Mouse (Mus musculus) CH12.LX (cell line): ENCODE data around the gene Spag5. TPM values are rescaled to one million over a fixed set of nuclear protein-coding genes. Genes with fewer than 3 reads are reported as not detected.

Experiments used
- DNase-seq: peaks from one replicate; pipeline ENCODE4 v3.0.0-alpha.2; 2013; ENCODE audit errors: extremely low read depth
- H3K27ac ChIP-seq: 2 replicates; pipeline ENCODE4 v1.5.1; 2012; ENCODE audit warnings: low read depth, mild to moderate bottlenecking, control low read depth, moderate library complexity; ENCODE audit not compliant: insufficient read depth
- H3K27me3 ChIP-seq: replicated peaks from 2 replicates; pipeline ENCODE3; 2012; ENCODE audit warnings: inconsistent platforms
- H3K36me3 ChIP-seq, 2 experiments: replicated peaks in 1 of 2; 2 replicates each; pipeline versions ENCODE3 to v1.6.1; 2012; ENCODE audit warnings: inconsistent platforms in 1 of 2, low read length in 1 of 2, mild to moderate bottlenecking in 1 of 2, mixed read lengths in 1 of 2, moderate library complexity in 1 of 2; ENCODE audit not compliant: control insufficient read depth in 1 of 2, insufficient read depth in 1 of 2
- H3K4me1 ChIP-seq, 2 experiments: 2 replicates each; pipeline ENCODE4 v1.6.1; 2012; ENCODE audit warnings: inconsistent platforms in 1 of 2, moderate library complexity in 1 of 2; ENCODE audit not compliant: insufficient read depth in 2 of 2, control insufficient read depth in 1 of 2
- H3K4me2 ChIP-seq: 2 replicates; pipeline ENCODE4 v1.6.1; 2012; ENCODE audit warnings: low read depth, mild to moderate bottlenecking, control low read depth; ENCODE audit not compliant: poor library complexity, insufficient read depth, severe bottlenecking
- H3K4me3 ChIP-seq, 3 experiments: fragments of 150-350 bp in 1 of 3; sonication (generic) in 1 of 3; replicated peaks in 1 of 3; 2 replicates each; pipeline versions ENCODE3 to v1.5.1; 2011 to 2012; ENCODE audit warnings: low read depth in 2 of 3, low read length in 2 of 3, mild to moderate bottlenecking in 2 of 3, moderate library complexity in 2 of 3, control low read depth in 1 of 3, improper control_type of control experiment in 1 of 3, inconsistent platforms in 1 of 3, mixed read lengths in 1 of 3; ENCODE audit not compliant: poor library complexity in 1 of 3
- H3K79me2 ChIP-seq: replicated peaks from 2 replicates; pipeline ENCODE4 v1.6.1; 2012; ENCODE audit warnings: mild to moderate bottlenecking, moderate library complexity; ENCODE audit not compliant: control insufficient read depth, poor library complexity, insufficient read depth, severe bottlenecking; ENCODE audit errors: extremely low read depth
- H3K9ac ChIP-seq: 2 replicates; pipeline ENCODE4 v1.6.1; 2012; ENCODE audit warnings: low read depth, mild to moderate bottlenecking, control low read depth, moderate library complexity; ENCODE audit not compliant: insufficient read depth
- H3K9me3 ChIP-seq: replicated peaks from 2 replicates; pipeline ENCODE3; 2012; ENCODE audit warnings: low read length, inconsistent platforms, mixed read lengths
- BHLHE40 ChIP-seq: IDR thresholded peaks from 2 replicates; pipeline ENCODE4 v1.6.1; 2011; ENCODE audit warnings: mild to moderate bottlenecking, low read depth, low read length, improper control_type of control experiment
- CHD1 ChIP-seq: IDR thresholded peaks from 2 replicates; pipeline ENCODE4 v1.6.1; 2012; ENCODE audit warnings: low read depth, low read length, improper control_type of control experiment, inconsistent platforms
- E2F4 ChIP-seq: IDR thresholded peaks from 2 replicates; pipeline ENCODE4 v1.6.1; 2011; ENCODE audit warnings: low read depth, low read length, improper control_type of control experiment; ENCODE audit not compliant: insufficient replicate concordance
- ETS1 ChIP-seq: conservative IDR thresholded peaks from 2 replicates; pipeline ENCODE4 v1.6.1; 2012; ENCODE audit warnings: low read depth, mild to moderate bottlenecking, inconsistent platforms, low read length, improper control_type of control experiment, moderate library complexity
- JUN ChIP-seq: IDR thresholded peaks from 2 replicates; pipeline ENCODE4 v1.6.1; 2011; ENCODE audit warnings: low read depth, mild to moderate bottlenecking, low read length, improper control_type of control experiment, moderate library complexity; ENCODE audit not compliant: insufficient read depth
- JUND ChIP-seq: conservative IDR thresholded peaks from 2 replicates; pipeline ENCODE4 v1.6.1; 2011; ENCODE audit warnings: low read depth, low read length, improper control_type of control experiment
- KAT2A ChIP-seq: IDR thresholded peaks from 2 replicates; pipeline ENCODE4 v1.6.1; 2012; ENCODE audit warnings: low read length, improper control_type of control experiment, inconsistent platforms; ENCODE audit not compliant: insufficient replicate concordance
- MYC ChIP-seq: IDR thresholded peaks from 2 replicates; pipeline ENCODE4 v1.6.1; 2011; ENCODE audit warnings: low read depth, mild to moderate bottlenecking, improper control_type of control experiment, low read length
- RCOR1 ChIP-seq: conservative IDR thresholded peaks from 2 replicates; pipeline ENCODE4 v1.6.1; 2012; ENCODE audit warnings: low read depth, mild to moderate bottlenecking, inconsistent platforms, low read length, improper control_type of control experiment
- TCF12 ChIP-seq: IDR thresholded peaks from 2 replicates; pipeline ENCODE4 v1.6.1; 2014; ENCODE audit warnings: low read depth, mild to moderate bottlenecking, inconsistent platforms, low read length, improper control_type of control experiment
- UBTF ChIP-seq: IDR thresholded peaks from 2 replicates; pipeline ENCODE4 v1.6.1; 2012; ENCODE audit warnings: low read depth, mild to moderate bottlenecking, inconsistent platforms, low read length, improper control_type of control experiment, moderate library complexity
- USF2 ChIP-seq: conservative IDR thresholded peaks from 2 replicates; pipeline ENCODE4 v1.6.1; 2011; ENCODE audit warnings: low read depth, low read length, improper control_type of control experiment
- ZC3H11A ChIP-seq: IDR thresholded peaks from 2 replicates; pipeline ENCODE4 v1.6.1; 2012; ENCODE audit warnings: low read depth, mild to moderate bottlenecking, inconsistent platforms, low read length, improper control_type of control experiment
- ZKSCAN1 ChIP-seq: IDR thresholded peaks from 2 replicates; pipeline ENCODE4 v1.6.1; 2012; ENCODE audit warnings: low read depth, inconsistent platforms, low read length, improper control_type of control experiment, borderline replicate concordance
- ZMIZ1 ChIP-seq: IDR thresholded peaks from 2 replicates; pipeline ENCODE4 v1.6.1; 2012; ENCODE audit warnings: low read depth, mild to moderate bottlenecking, inconsistent platforms, low read length, improper control_type of control experiment
- dilution Hi-C: fragments of 300-500 bp; cut with MboI; formaldehyde crosslinking; loops from 2 replicates; pipeline ENCODE4 v1.14.3; 2020; ENCODE audit warnings: low sequenced_read_pairs; ENCODE audit not compliant: extremely low pct_unique_long_range_greater_than_20kb, extremely low pct_ligation_motif_present
- in situ Hi-C: fragments of 300-500 bp; cut with MboI; formaldehyde crosslinking; loops from 3 replicates; pipeline ENCODE4 v1.14.3; 2019; ENCODE audit warnings: low sequenced_read_pairs, low pct_ligation_motif_present, low pct_unique_long_range_greater_than_20kb, mixed read lengths
- polyA plus RNA-seq: library from polyadenylated mRNA; unstranded; fragments of >175 nt; gene quantifications from 2 replicates; pipeline ENCODE4 v1.2.1, GENCODE M21; 2012; ENCODE audit warnings: low read depth; ENCODE audit not compliant: insufficient read length
- total RNA-seq, 2 experiments: library from RNA; depleted of rRNA; stranded (reverse); fragments of 300-350 nt in 1 of 2; fragments of >200 nt in 1 of 2; gene quantifications; 2 replicates each; pipeline ENCODE4 v1.2.3; 2012 to 2014

Gene Spag5
- total and polyA plus RNA-seq, 3 experiments: 47.7 to 92.3 (median 57.0) TPM

DNA sequence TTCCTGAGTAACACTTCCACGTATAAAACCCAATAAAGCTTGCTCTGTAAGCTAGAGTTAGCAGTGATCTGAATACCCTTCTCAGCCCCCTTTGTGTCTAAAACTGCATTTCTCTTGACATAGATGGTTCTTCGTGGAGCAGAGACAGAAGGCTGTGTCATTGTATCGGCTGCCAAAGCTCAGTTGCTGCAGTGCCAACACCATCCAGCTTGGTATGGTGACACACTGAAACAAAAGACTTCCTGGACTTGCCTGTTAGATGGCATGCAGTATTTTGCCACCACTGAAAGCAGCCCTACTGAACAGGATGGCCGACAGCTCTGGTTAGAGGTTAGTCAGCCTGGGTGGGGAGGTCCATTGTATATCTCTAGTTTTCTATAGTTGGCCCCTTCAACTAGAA lies 21.7 kb upstream of the Spag5 start:
- no peaks in the 10 kb centered on the region for H3K9me3 ChIP-seq
- no peaks in the 10 kb centered on the region for H3K79me2 ChIP-seq
- TF ChIP-seq ZKSCAN1: no peak
- in situ Hi-C loops: no loop called here
- peaks cover 81 to 96% of the 10 kb centered on the region in 2 experiments for H3K36me3 ChIP-seq
- no peak for DNase-seq
- no peak overlapping the region for H3K27ac ChIP-seq
- H3K4me3 ChIP-seq: no peak overlapping the region
- no peak overlapping the region for H3K9ac ChIP-seq
- H3K4me2 ChIP-seq: no peak overlapping the region
- no peaks in the 10 kb centered on the region for H3K4me1 ChIP-seq
- dilution Hi-C loops: no loop called here
- no peaks in the 10 kb centered on the region for H3K27me3 ChIP-seq

DNA sequence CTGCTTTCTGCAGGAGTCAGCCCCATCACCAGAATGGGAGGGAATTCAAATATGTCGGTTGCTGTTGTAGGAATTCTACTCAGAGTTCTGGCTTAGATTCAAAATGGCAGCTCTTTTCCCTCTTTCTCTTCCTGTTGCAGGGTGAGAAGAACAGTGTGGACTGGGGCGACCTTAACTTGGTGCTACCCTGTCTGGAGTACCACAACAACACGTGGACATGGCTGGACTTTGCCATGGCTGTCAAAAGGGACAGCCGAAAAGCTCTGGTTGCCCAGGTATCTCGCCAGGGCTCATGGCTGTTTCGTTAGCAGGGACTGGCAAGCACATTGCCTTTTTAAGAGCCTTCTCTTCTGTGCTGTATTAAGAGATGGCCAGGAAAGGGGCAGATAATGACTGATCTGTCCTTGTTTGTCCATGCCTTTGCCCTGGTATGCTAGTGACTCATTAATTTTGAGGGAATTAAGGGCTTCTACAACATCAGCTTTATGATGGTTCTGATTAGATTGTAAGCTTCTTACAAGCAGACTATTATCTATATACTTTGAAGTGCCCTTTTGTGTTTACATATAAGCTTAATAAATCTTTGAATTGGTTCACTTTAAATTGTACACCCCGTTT lies 12.1 kb upstream of the Spag5 start:
- H3K9ac ChIP-seq: no peak overlapping the region
- H3K9me3 ChIP-seq: no peaks in the 10 kb centered on the region
- dilution Hi-C loops: no loop called here
- in situ Hi-C loops: no loop called here
- H3K4me2 ChIP-seq: no peak overlapping the region
- no peaks in the 10 kb centered on the region for H3K27me3 ChIP-seq
- H3K79me2 ChIP-seq: no peaks in the 10 kb centered on the region
- H3K27ac ChIP-seq: no peak overlapping the region
- H3K36me3 ChIP-seq: peaks cover 70 to 92% of the 10 kb centered on the region in 2 experiments
- no peak for DNase-seq
- TF ChIP-seq E2F4 (no peak), TCF12 (no peak), JUND (no peak), ZC3H11A (no peak), ETS1 (no peak), RCOR1 (no peak), ZMIZ1 (no peak), KAT2A (no peak), USF2 (no peak), JUN (no peak), BHLHE40 (no peak)
- H3K4me3 ChIP-seq: no peak overlapping the region
- no peaks in the 10 kb centered on the region for H3K4me1 ChIP-seq

DNA sequence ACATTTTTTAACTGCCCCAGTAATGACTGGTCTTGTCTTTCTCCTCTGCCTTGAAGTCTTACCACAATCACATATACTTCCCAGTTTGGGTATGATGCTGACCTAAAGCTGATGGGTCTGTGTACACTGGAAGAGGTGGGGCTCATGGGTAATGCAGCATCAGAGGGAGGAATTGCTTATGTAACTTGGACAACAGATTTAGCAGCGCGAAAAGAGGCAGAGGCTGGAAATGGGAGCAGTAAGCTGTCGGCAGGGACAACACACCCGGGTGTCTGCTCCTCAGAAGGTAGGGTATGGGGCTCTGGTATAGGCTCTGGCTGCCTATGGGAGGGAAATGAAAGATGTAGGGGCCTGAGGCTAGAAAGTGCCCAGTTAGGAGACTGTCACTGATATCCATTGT lies 10.7 kb upstream of the Spag5 start, which contains the start of gene BC030499:
TSS of gene BC030499 (plus strand) at position 188 of the 400 bp plus-strand sequence.
- dilution Hi-C loops: no loop called here
- no peak for DNase-seq
- H3K4me1 ChIP-seq: peaks cover 0 to 2% of the 10 kb centered on the region in 2 experiments; a peak in 1 of 4 replicates
- H3K4me2 ChIP-seq: no peak within 1 kb of the TSS
- H3K79me2 ChIP-seq: no peaks in the 10 kb centered on the region
- TF ChIP-seq MYC: no peak
- TF ChIP-seq UBTF: no peak
- TF ChIP-seq CHD1: no peak
- no peaks in the 10 kb centered on the region for H3K9me3 ChIP-seq
- no peak within 1 kb of the TSS for H3K9ac ChIP-seq
- in situ Hi-C loops: no loop called here
- H3K4me3 ChIP-seq: no peak within 1 kb of the TSS
- H3K36me3 ChIP-seq: peaks cover 57 to 91% of the 10 kb centered on the region in 2 experiments
- no peak within 1 kb of the TSS for H3K27ac ChIP-seq
- no peaks in the 10 kb centered on the region for H3K27me3 ChIP-seq
